Mouse (Mus musculus) bone marrow, adult 2 months (tissue): ENCODE data around the gene Gabra5.

Source experiments
- CTCF ChIP-seq: fragments of 200-500 bp; IDR thresholded peaks from 2 replicates; pipeline ENCODE4 v1.5.1; 2011; ENCODE audit warnings: low read length, control low read depth; ENCODE audit not compliant: control insufficient read depth, insufficient read depth
- POLR2A ChIP-seq: fragments of 200-500 bp; IDR thresholded peaks from 2 replicates; pipeline ENCODE4 v1.6.1; 2011; ENCODE audit warnings: low read depth, mild to moderate bottlenecking, control low read depth, low read length, borderline replicate concordance; ENCODE audit not compliant: control insufficient read depth

GRCm38 (mm10) chr7:57363812-57364211 lies 146.0 kb downstream of the Gabra5 start:
- TF ChIP-seq CTCF (no peak), POLR2A (no peak)
